Mouse (Mus musculus) megakaryocyte progenitor cell, adult 5-6 weeks (primary cell): ENCODE measurements around the gene Zmym6. TPM values are rescaled to one million over a fixed set of nuclear protein-coding genes. Genes with fewer than 3 reads are reported as not detected.

Experiments used
- ATAC-seq: replicated peaks from 2 replicates; pipeline ENCODE4 v1.8.0; 2016; ENCODE audit warnings: mild to moderate bottlenecking, moderate TSS enrichment, inconsistent platforms; ENCODE audit not compliant: poor library complexity
- total RNA-seq, 2 experiments: library from RNA; stranded (forward) in 1 of 2; stranded (reverse) in 1 of 2; fragments of 157-497, 149-512 nt in 1 of 2; fragments of 200-1000 nt in 1 of 2; gene quantifications; 2 replicates each; pipeline versions ENCODE4 v1.2.3 to v1.2.4; 2015 to 2017

Gene Zmym6
- total RNA-seq, 2 experiments from 2014 or later: 9.2 to 11.2 TPM

GRCm38 (mm10) chr4:127123391-127123790 is 46.2 kb downstream of the Zmym6 start, which contains the start of gene Tmem35b:
TSS of gene Tmem35b (plus strand) at chr4:127123691.
- no peak for ATAC-seq

- no peak for ATAC-seq
Observed at GRCm38 (mm10) chr4:127124331-127124730, 47.1 kb downstream of the Zmym6 start.

GRCm38 (mm10) chr4:127125834-127126463 is 48.8 kb downstream of the Zmym6 start:
- peak; percentile 100 for ATAC-seq

GRCm38 (mm10) chr4:127134687-127135086 is 57.5 kb downstream of the Zmym6 start:
- ATAC-seq: no peak

- no peak for ATAC-seq
Observed at GRCm38 (mm10) chr4:127137591-127137990, 60.4 kb downstream of the Zmym6 start.

GRCm38 (mm10) chr4:127138486-127138885 is 61.3 kb downstream of the Zmym6 start:
- no peak for ATAC-seq

GRCm38 (mm10) chr4:127150031-127150430 is 72.8 kb downstream of the Zmym6 start:
- ATAC-seq: no peak

- ATAC-seq: no peak
Observed at GRCm38 (mm10) chr4:127153345-127153744, 76.2 kb downstream of the Zmym6 start.

- ATAC-seq: no peak
Observed at GRCm38 (mm10) chr4:127155757-127156156, 78.6 kb downstream of the Zmym6 start.

- no peak for ATAC-seq
Observed at GRCm38 (mm10) chr4:127157746-127158145, 80.6 kb downstream of the Zmym6 start.

GRCm38 (mm10) chr4:127163926-127164325 is 86.7 kb downstream of the Zmym6 start:
- no peak for ATAC-seq

GRCm38 (mm10) chr4:127167096-127167495 is 89.9 kb downstream of the Zmym6 start:
- ATAC-seq: no peak

- no peak for ATAC-seq
Observed at GRCm38 (mm10) chr4:127167731-127168130, 90.5 kb downstream of the Zmym6 start.

GRCm38 (mm10) chr4:127168211-127168913 is 91.2 kb downstream of the Zmym6 start:
- ATAC-seq: peak; percentile 41

GRCm38 (mm10) chr4:127168914-127169345 is 91.7 kb downstream of the Zmym6 start, which contains the start of gene Dlgap3:
TSS of gene Dlgap3 (plus strand) at chr4:127169204.
- no peak for ATAC-seq

GRCm38 (mm10) chr4:127169346-127170221 is 92.4 kb downstream of the Zmym6 start:
- ATAC-seq: peak; percentile 43; the same call in 1 of the 2 replicates

- ATAC-seq: no peak
Observed at GRCm38 (mm10) chr4:127170866-127171265, 93.7 kb downstream of the Zmym6 start.

GRCm38 (mm10) chr4:127171341-127171905 is 94.2 kb downstream of the Zmym6 start:
- ATAC-seq: no peak

GRCm38 (mm10) chr4:127172119-127172518 is 94.9 kb downstream of the Zmym6 start:
- no peak for ATAC-seq

- no peak for ATAC-seq
Observed at GRCm38 (mm10) chr4:127172614-127173013, 95.4 kb downstream of the Zmym6 start.

GRCm38 (mm10) chr4:127173461-127173860 is 96.3 kb downstream of the Zmym6 start:
- peak; percentile 94 for ATAC-seq
